Mouse (Mus musculus) thymus, adult 2 months (tissue): ENCODE results near the gene Ano3.

ENCODE experiments used
- CTCF ChIP-seq: fragments of 200-500 bp; IDR thresholded peaks from 2 replicates; pipeline ENCODE4 v1.5.1; 2012; ENCODE audit warnings: mild to moderate bottlenecking, control low read depth, low read length, moderate library complexity, borderline replicate concordance; ENCODE audit not compliant: control insufficient read depth, poor library complexity, insufficient read depth; ENCODE audit errors: extremely low read depth
- POLR2A ChIP-seq: fragments of 200-500 bp; IDR thresholded peaks from 2 replicates; pipeline ENCODE4 v1.6.1; 2012; ENCODE audit warnings: mild to moderate bottlenecking, low read length, control low read depth, moderate library complexity; ENCODE audit not compliant: control insufficient read depth, poor library complexity, insufficient read depth; ENCODE audit errors: extremely low read depth

DNA sequence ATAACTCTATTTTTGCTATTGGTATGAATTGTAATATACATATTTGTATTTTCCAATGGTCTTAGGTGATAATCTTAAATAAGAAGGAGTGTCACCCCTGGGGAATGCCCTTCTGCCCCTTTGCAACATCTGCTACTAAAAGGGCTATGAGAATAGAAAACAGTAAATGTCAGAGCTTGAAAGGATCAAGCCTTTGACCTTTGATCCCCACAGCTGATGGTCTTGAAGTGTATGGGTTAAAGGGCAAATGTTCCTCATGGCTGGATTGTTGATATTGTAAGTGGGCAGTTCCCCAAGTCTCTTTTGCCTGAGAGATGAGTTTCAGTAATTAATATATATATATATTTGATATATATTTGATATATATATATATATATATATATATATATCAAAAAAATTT is 305.9 kb downstream of the Ano3 start:
- TF ChIP-seq CTCF = no peak
- no peak for TF ChIP-seq POLR2A
